Mouse (Mus musculus): Measurements from ENCODE around the gene Dntt.
A peak's percentile ranks its signal among the peaks of the same experiment; 100 is the strongest.

- no peak for TF ChIP-seq POLR2A (IDR thresholded peaks at IDR 0.05; ENCODE audit: borderline replicate concordance, control insufficient read depth, low read depth, low read length)
- TF ChIP-seq CTCF (IDR thresholded peaks at IDR 0.05; ENCODE audit: control insufficient read depth, insufficient read depth, low read length), result peak; percentile 69
Observed at GRCm38 (mm10) chr19:41089833-41090232, 60.8 kb downstream of the Dntt start.

Data from bone marrow, adult 2 months (tissue).